Mouse (Mus musculus): ENCODE measurements around the gene Srebf2. TPM values are rescaled to one million over a fixed set of nuclear protein-coding genes. Genes with fewer than 3 reads are reported as not detected.
A peak's percentile ranks its signal among the peaks of the same experiment; 100 is the strongest.

The Srebf2 gene
- polyA plus RNA-seq, 1 experiment = 104 TPM

DNA sequence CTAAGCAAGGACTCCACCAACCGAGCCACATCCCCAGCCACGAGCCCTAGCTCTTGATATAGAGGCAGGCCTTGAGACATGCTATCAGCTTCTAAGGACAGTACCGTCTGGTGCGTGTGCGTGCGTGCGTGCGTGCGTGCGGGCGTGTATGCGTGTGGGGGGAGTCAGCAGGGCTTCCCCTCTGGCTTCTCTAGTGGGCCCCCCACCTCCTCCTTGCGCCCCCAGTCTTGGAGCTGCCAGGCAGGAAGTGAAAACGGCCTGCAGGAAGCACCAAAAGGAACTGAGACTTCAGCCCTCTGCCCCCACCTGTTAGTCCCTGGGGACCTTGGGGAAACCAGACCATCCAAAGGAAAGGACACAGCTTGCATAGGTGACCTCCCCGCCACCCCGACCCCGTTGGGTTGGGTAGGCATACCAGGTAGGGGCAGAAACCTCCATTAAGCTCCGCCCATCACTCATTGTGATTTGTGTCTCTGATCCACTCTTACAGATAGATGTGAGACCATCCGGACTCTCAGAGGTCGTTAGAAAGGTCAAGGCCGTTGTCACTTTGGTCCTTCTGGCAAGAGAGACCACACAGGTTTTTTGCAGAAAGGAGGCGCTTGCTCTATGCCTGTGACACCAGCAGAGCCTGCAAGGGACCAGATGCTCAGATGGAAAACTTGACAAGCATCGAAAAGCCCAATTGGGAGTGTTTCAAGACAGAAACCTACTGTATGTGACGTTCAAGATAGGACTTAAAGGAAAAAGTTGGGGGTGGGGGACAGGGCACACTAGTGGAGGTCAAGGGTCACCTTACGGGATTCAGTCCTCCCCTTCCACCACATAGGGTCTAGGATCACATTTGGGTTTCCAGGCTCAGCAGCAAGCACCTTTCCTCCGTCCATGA lies 72.0 kb downstream of the Srebf2 start:
- H3K4me3 ChIP-seq (replicated peaks; ENCODE audit: insufficient read depth, low read depth, low read length) = no peak overlapping the region
- TF ChIP-seq CTCF (IDR thresholded peaks at IDR 0.05; ENCODE audit: borderline replicate concordance, insufficient read depth, low read depth, low read length) (no peak), POLR2A (IDR thresholded peaks at IDR 0.05; ENCODE audit: borderline replicate concordance, insufficient read depth, low read length) (no peak)
- peaks cover 26% of the 10 kb centered on the region for H3K4me1 ChIP-seq (ENCODE audit: control insufficient read depth, insufficient read depth, low read length)
- no peak overlapping the region for H3K27ac ChIP-seq (ENCODE audit: insufficient read depth, low read length)
- H3K27me3 ChIP-seq (ENCODE audit: control insufficient read depth, insufficient read depth, low read length) = no peaks in the 10 kb centered on the region
- WGBS = 89% methylated on average over 26 of the region's 26 CpGs
- no peak for DNase-seq

DNA sequence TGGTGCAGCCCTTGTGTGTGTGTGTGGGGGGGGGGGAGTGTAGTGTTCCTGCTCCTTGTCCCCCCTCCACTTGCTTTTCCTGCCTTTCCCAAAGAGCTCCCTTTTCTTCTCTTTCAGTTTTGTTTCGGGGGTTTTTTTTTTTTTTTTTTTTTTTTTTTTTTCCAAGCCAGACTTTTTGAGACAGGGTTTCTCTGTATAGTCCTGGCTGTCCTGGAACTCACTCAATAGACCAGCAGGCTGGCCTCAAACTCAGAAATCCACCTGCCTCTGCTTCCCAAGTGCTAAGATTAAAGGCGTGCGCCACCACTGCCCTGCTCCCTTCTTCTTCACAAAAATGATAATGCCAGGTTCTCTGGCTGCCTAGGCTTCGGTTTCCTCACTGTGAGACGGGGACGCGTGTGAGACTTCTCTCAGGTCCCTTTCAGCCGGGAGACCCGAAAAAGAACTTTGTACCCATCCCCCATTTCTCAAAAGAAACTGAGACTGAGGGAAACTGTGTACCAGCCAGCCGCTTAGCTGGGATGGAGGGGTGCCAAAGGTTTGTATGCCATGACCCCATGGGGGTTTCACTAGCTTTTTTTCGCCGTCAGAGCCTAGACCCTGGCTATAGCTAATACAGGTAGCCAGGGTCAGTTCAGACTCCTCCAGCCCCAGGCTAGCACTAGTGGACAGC lies 73.2 kb downstream of the Srebf2 start:
- TF ChIP-seq CTCF (IDR thresholded peaks at IDR 0.05; ENCODE audit: borderline replicate concordance, insufficient read depth, low read depth, low read length) (no peak), POLR2A (IDR thresholded peaks at IDR 0.05; ENCODE audit: borderline replicate concordance, insufficient read depth, low read length) (no peak)
- Histone ChIP-seq H3K27me3 (ENCODE audit: control insufficient read depth, insufficient read depth, low read length) (no peaks in the 10 kb centered on the region), H3K4me3 (replicated peaks; ENCODE audit: insufficient read depth, low read depth, low read length) (no peak overlapping the region), H3K27ac (ENCODE audit: insufficient read depth, low read length) (no peak overlapping the region), H3K4me1 (ENCODE audit: control insufficient read depth, insufficient read depth, low read length) (peaks cover 27% of the 10 kb centered on the region)
- WGBS = 71% methylated on average over 12 of the region's 12 CpGs
- no peak for DNase-seq

- DNase-seq = no peak
- WGBS = 62% methylated on average over 14 of the region's 14 CpGs
Measured at GRCm38 (mm10) chr15:82221104-82221860, 74.3 kb downstream of the Srebf2 start.

DNA sequence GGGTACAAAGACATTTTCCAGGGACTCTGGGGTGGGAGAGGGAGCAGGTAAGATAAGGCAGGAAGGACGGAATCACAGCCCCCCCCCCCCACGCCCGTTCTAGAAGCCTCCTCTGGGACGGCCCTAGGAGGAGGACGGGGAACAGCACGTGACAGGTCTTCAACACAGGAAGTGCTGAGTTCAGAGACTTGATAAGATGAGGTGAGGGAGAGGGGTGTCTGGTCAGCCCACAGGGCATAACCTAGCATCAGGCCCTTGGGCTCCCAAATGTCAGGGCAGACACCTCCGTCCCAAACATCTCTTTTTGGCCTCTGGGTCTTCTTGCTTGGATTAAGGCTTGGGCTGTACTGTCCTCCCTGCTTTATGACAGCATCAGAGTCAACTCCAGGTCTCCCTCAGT lies 76.3 kb downstream of the Srebf2 start:
- 82% methylated on average over 7 of the region's 7 CpGs for WGBS
- Histone ChIP-seq H3K4me1 (ENCODE audit: control insufficient read depth, insufficient read depth, low read length) (peaks cover 11% of the 10 kb centered on the region), H3K27ac (ENCODE audit: insufficient read depth, low read length) (no peak overlapping the region), H3K4me3 (replicated peaks; ENCODE audit: insufficient read depth, low read depth, low read length) (no peak overlapping the region), H3K27me3 (ENCODE audit: control insufficient read depth, insufficient read depth, low read length) (no peaks in the 10 kb centered on the region)
- DNase-seq = no peak
- no peak for TF ChIP-seq CTCF (IDR thresholded peaks at IDR 0.05; ENCODE audit: borderline replicate concordance, insufficient read depth, low read depth, low read length)
- no peak for TF ChIP-seq POLR2A (IDR thresholded peaks at IDR 0.05; ENCODE audit: borderline replicate concordance, insufficient read depth, low read length)

More at GRCm38 (mm10) chr15:82221104-82221860, 74.3 kb downstream of the Srebf2 start:
- TF ChIP-seq CTCF (IDR thresholded peaks at IDR 0.05; ENCODE audit: borderline replicate concordance, insufficient read depth, low read depth, low read length) (0 out of 2 replicates have a peak, but pooled peaks have one; percentile 17), POLR2A (IDR thresholded peaks at IDR 0.05; ENCODE audit: borderline replicate concordance, insufficient read depth, low read length) (no peak)
- Histone ChIP-seq H3K27me3 (ENCODE audit: control insufficient read depth, insufficient read depth, low read length) (no peaks in the 10 kb centered on the region), H3K4me1 (ENCODE audit: control insufficient read depth, insufficient read depth, low read length) (peaks cover 16% of the 10 kb centered on the region), H3K4me3 (replicated peaks; ENCODE audit: insufficient read depth, low read depth, low read length) (no peak overlapping the region), H3K27ac (ENCODE audit: insufficient read depth, low read length) (no peak overlapping the region)

DNA sequence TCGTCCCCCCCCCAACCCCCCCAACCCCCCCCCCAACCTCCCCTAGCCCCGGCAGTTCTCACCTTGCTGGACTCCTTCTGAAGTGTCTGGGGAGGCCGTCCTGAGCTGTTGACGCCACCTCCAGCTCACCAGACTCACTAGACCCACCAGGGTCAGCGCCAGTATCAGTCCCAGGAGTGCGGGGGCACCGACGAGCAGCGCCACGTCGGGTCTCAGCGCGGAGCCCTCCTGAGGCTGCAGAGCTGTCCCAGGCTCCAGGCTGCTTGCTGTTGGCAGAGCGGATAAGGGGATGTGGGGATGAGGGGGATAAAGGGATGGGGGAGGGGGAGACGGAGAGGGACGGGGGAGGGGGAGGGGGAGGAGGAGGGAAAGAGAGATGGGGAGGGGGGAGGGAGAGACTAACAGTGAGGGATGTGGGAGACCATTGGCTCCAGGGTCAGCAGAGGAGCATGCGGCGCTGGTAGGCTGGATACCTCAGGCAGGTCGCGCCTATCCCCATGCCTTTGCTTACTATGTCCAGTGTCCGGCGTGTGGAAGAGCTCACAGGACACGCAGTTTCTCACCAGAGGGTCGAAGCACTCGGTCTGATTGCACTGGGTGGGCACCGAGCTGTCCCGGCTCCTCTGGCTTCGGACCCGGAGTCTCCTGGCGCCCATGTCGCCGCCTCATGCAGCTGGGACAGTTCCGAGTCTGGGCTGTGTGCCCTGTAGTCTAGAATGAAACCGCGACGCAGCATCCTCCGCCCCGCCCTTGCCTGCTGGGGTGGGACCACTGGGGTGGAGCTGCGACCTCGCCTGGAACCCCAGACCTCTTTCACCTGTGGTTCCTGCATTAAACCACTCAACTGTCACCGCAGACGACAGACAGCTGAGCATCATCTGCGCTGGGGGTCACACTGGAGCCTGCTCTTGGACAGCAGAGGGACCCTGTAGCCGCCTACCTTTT lies 76.9 kb downstream of the Srebf2 start, which contains the start of gene Tnfrsf13c:
Tnfrsf13c (minus strand) TSS at position 713 of the 945 bp plus-strand sequence.
- Histone ChIP-seq H3K27me3 (ENCODE audit: control insufficient read depth, insufficient read depth, low read length) (no peaks in the 10 kb centered on the region), H3K4me1 (ENCODE audit: control insufficient read depth, insufficient read depth, low read length) (peaks cover 11% of the 10 kb centered on the region)
- 3% methylated on average over 41 of the region's 44 CpGs for WGBS

DNA sequence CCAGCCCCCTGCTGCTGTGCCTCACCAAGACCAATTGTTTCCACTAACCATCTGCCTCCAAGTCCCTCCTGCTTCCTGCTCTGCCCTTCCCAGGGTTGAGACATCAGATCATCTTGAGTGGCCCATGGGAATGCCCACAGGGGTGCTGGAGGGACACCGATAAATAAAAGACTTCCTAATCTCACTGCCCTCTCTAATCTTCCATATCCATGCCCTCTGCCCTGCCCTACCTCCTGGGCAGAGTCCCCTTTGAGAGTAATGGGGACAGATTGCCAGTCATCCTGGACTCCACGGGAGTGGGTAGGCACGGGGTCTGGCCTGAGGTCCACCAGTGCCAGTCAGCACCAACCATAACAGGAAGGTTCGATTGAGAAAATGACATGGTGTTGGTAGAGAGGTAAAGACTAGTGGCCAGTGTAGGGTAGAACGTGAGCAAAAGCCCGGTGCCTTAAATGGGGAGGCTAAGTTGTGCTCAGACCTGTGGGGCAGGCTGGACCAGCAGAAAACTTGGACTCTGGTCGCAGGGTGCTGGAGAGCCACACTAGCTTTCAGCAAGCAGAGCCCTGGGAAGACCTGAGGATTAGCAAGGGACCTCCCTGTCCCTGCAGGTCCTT lies 77.7 kb downstream of the Srebf2 start:
- WGBS = 59% methylated on average over 7 of the region's 7 CpGs
- Histone ChIP-seq H3K4me1 (ENCODE audit: control insufficient read depth, insufficient read depth, low read length) (peaks cover 11% of the 10 kb centered on the region), H3K4me3 (replicated peaks; ENCODE audit: insufficient read depth, low read depth, low read length) (no peak overlapping the region), H3K27ac (ENCODE audit: insufficient read depth, low read length) (no peak overlapping the region), H3K27me3 (ENCODE audit: control insufficient read depth, insufficient read depth, low read length) (no peaks in the 10 kb centered on the region)
- TF ChIP-seq CTCF (IDR thresholded peaks at IDR 0.05; ENCODE audit: borderline replicate concordance, insufficient read depth, low read depth, low read length) = no peak
- TF ChIP-seq POLR2A (IDR thresholded peaks at IDR 0.05; ENCODE audit: borderline replicate concordance, insufficient read depth, low read length) = no peak
- DNase-seq = no peak

More for the DNA sequence above, 76.9 kb downstream of the Srebf2 start, which contains the start of gene Tnfrsf13c:
- Histone ChIP-seq H3K4me3 (replicated peaks; ENCODE audit: insufficient read depth, low read depth, low read length) (peak within 1 kb of the TSS; percentile 54), H3K27ac (ENCODE audit: insufficient read depth, low read length) (no peak within 1 kb of the TSS)
- no peak for TF ChIP-seq POLR2A (IDR thresholded peaks at IDR 0.05; ENCODE audit: borderline replicate concordance, insufficient read depth, low read length)
- TF ChIP-seq CTCF (IDR thresholded peaks at IDR 0.05; ENCODE audit: borderline replicate concordance, insufficient read depth, low read depth, low read length) = no peak
- DNase-seq = no peak
